Mouse (Mus musculus): ENCODE measurements around the gene Pik3r2. TPM values are rescaled to one million over a fixed set of nuclear protein-coding genes. Genes with fewer than 3 reads are reported as not detected.

Gene Pik3r2
- polyA plus RNA-seq, 1 experiment from 2014 or later, result 28.0 TPM

GRCm38 (mm10) chr8:70810962-70811680, 34.6 kb upstream of the Pik3r2 start:
- 71% methylated on average over 20 of the region's 20 CpGs for WGBS

GRCm38 (mm10) chr8:70808955-70809701, 32.6 kb upstream of the Pik3r2 start:
- peaks cover 32% of the 10 kb centered on the region for H3K27me3 ChIP-seq
- ATAC-seq (replicated peaks; ENCODE audit: insufficient number of reproducible peaks, insufficient read depth, low FRiP score, low read depth), result no peak
- H3K27ac ChIP-seq, result no peak overlapping the region
- 70% methylated on average over 8 of the region's 8 CpGs for WGBS
- no peaks in the 10 kb centered on the region for H3K9me3 ChIP-seq (replicated peaks)
- peaks cover 7% of the 10 kb centered on the region for H3K4me1 ChIP-seq (replicated peaks)
- no peaks in the 10 kb centered on the region for H3K36me3 ChIP-seq
- H3K4me2 ChIP-seq, result peak overlapping the region; percentile 3; the same call in 1 of the 2 replicates
- no peak overlapping the region for H3K4me3 ChIP-seq
- H3K9ac ChIP-seq, result no peak overlapping the region

More at GRCm38 (mm10) chr8:70810962-70811680, 34.6 kb upstream of the Pik3r2 start:
- no peak overlapping the region for H3K27ac ChIP-seq
- no peak overlapping the region for H3K4me3 ChIP-seq
- H3K4me2 ChIP-seq, result no peak overlapping the region
- H3K27me3 ChIP-seq, result peaks cover 35% of the 10 kb centered on the region
- ATAC-seq (replicated peaks; ENCODE audit: insufficient number of reproducible peaks, insufficient read depth, low FRiP score, low read depth), result no peak
- H3K9me3 ChIP-seq (replicated peaks), result no peaks in the 10 kb centered on the region
- no peak overlapping the region for H3K9ac ChIP-seq
- H3K4me1 ChIP-seq (replicated peaks), result no peaks in the 10 kb centered on the region
- H3K36me3 ChIP-seq, result no peaks in the 10 kb centered on the region

- Histone ChIP-seq H3K27ac (no peak within 1 kb of the TSS), H3K9me3 (replicated peaks) (no peaks in the 10 kb centered on the region), H3K4me1 (replicated peaks) (peaks cover 14% of the 10 kb centered on the region), H3K36me3 (no peaks in the 10 kb centered on the region), H3K27me3 (peaks cover 31% of the 10 kb centered on the region), H3K4me3 (no peak within 1 kb of the TSS), H3K9ac (no peak within 1 kb of the TSS), H3K4me2 (peak within 1 kb of the TSS; percentile 3; the same call in 1 of the 2 replicates)
- WGBS, result 69% methylated on average over 5 of the region's 5 CpGs
- no peak for ATAC-seq (replicated peaks; ENCODE audit: insufficient number of reproducible peaks, insufficient read depth, low FRiP score, low read depth)
Measured at GRCm38 (mm10) chr8:70808239-70808638, 31.7 kb upstream of the Pik3r2 start, which contains the start of gene Il12rb1. Il12rb1 (plus strand) TSS chr8:70808449.

- H3K4me2 ChIP-seq, result no peak overlapping the region
- H3K27me3 ChIP-seq, result peaks cover 32% of the 10 kb centered on the region
- 53% methylated on average over 1 of the region's 1 CpGs for WGBS
- no peak overlapping the region for H3K27ac ChIP-seq
- ATAC-seq (replicated peaks; ENCODE audit: insufficient number of reproducible peaks, insufficient read depth, low FRiP score, low read depth), result no peak
- no peaks in the 10 kb centered on the region for H3K36me3 ChIP-seq
- H3K4me1 ChIP-seq (replicated peaks), result peaks cover 14% of the 10 kb centered on the region
- no peaks in the 10 kb centered on the region for H3K9me3 ChIP-seq (replicated peaks)
- no peak overlapping the region for H3K9ac ChIP-seq
- H3K4me3 ChIP-seq, result no peak overlapping the region
Measured at GRCm38 (mm10) chr8:70807304-70807703, 30.8 kb upstream of the Pik3r2 start.

GRCm38 (mm10) chr8:70806541-70806940, 30.0 kb upstream of the Pik3r2 start:
- Histone ChIP-seq H3K27ac (no peak overlapping the region), H3K4me3 (no peak overlapping the region), H3K4me1 (replicated peaks) (peaks cover 14% of the 10 kb centered on the region), H3K36me3 (no peaks in the 10 kb centered on the region), H3K27me3 (peaks cover 39% of the 10 kb centered on the region), H3K9ac (no peak overlapping the region), H3K9me3 (replicated peaks) (no peaks in the 10 kb centered on the region), H3K4me2 (no peak overlapping the region)
- WGBS, result 69% methylated on average over 4 of the region's 4 CpGs
- no peak for ATAC-seq (replicated peaks; ENCODE audit: insufficient number of reproducible peaks, insufficient read depth, low FRiP score, low read depth)

DNA sequence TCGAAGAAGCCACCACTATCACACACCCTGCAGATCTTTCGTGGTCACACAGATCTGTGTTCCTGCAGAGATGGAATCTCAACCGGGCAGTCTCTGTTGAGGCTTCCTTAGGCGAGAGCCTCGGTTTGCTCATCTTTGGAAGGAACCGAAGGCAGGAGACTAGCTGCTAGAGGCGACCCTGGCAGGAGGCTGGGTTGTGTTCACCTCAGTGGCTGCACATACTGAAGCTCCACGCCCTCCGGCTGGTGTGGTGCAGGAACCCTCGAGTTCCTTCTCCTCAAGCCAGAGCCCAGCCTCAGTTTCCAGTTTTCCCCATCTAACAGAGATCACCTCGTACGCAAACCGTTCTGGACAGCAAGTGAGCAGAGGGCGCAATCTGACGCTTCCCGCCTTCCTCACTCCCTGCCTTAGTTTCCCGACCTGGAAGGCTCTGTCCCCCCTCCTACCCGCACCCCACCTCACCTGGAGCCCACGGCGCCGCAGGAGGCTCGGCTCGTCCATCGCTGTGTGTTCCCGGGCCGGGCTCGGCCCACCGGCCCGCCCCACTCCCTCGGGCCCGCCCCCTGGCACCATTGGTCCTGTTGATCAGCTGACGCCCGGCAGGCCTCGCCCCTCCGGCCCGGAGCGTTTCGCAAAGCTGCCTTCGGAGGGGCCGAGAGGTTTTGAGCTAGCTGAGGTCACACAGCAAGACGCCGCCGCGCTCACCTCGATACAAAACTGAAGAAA, 28.1 kb upstream of the Pik3r2 start, which contains the start of gene Mast3:
Gene Mast3, minus strand, starts transcription at position 574 of the 726 bp plus-strand sequence.
- H3K4me3 ChIP-seq, result peak within 1 kb of the TSS; percentile 63
- H3K9me3 ChIP-seq (replicated peaks), result no peaks in the 10 kb centered on the region
- WGBS, result under 1% methylated on average over 45 of the region's 45 CpGs
- peak; percentile 76 for ATAC-seq (replicated peaks; ENCODE audit: insufficient number of reproducible peaks, insufficient read depth, low FRiP score, low read depth)
- H3K36me3 ChIP-seq, result no peaks in the 10 kb centered on the region
- peaks cover 14% of the 10 kb centered on the region for H3K4me1 ChIP-seq (replicated peaks)
- peak within 1 kb of the TSS; percentile 43 for H3K9ac ChIP-seq
- peak within 1 kb of the TSS; percentile 98 for H3K4me2 ChIP-seq
- peaks cover 53% of the 10 kb centered on the region for H3K27me3 ChIP-seq
- H3K27ac ChIP-seq, result peak within 1 kb of the TSS; percentile 35; the same call in 1 of the 2 replicates

GRCm38 (mm10) chr8:70803761-70804480, 27.4 kb upstream of the Pik3r2 start:
- Histone ChIP-seq H3K27ac (peak overlapping the region; percentile 35; the same call in 1 of the 2 replicates), H3K36me3 (no peaks in the 10 kb centered on the region)

GRCm38 (mm10) chr8:70802786-70803510, 26.4 kb upstream of the Pik3r2 start:
- H3K9ac ChIP-seq, result no peak overlapping the region
- no peak overlapping the region for H3K27ac ChIP-seq
- peak overlapping the region; percentile 98; the same call in 1 of the 2 replicates for H3K4me2 ChIP-seq
- peaks cover 64% of the 10 kb centered on the region for H3K27me3 ChIP-seq
- no peaks in the 10 kb centered on the region for H3K36me3 ChIP-seq
- H3K4me1 ChIP-seq (replicated peaks), result peaks cover 18% of the 10 kb centered on the region
- H3K9me3 ChIP-seq (replicated peaks), result no peaks in the 10 kb centered on the region
- H3K4me3 ChIP-seq, result no peak overlapping the region
- no peak for ATAC-seq (replicated peaks; ENCODE audit: insufficient number of reproducible peaks, insufficient read depth, low FRiP score, low read depth)
- WGBS, result 60% methylated on average over 11 of the region's 11 CpGs

More at GRCm38 (mm10) chr8:70803761-70804480, 27.4 kb upstream of the Pik3r2 start:
- Histone ChIP-seq H3K9me3 (replicated peaks) (no peaks in the 10 kb centered on the region), H3K27me3 (peaks cover 59% of the 10 kb centered on the region), H3K4me2 (peak overlapping the region; percentile 98), H3K9ac (peak overlapping the region; percentile 43), H3K4me1 (replicated peaks) (peaks cover 14% of the 10 kb centered on the region), H3K4me3 (peak overlapping the region; percentile 63)
- 0 out of 2 replicates have a peak, but pooled peaks have one; percentile 23 for ATAC-seq (replicated peaks; ENCODE audit: insufficient number of reproducible peaks, insufficient read depth, low FRiP score, low read depth)
- 2% methylated on average over 46 of the region's 47 CpGs for WGBS

DNA sequence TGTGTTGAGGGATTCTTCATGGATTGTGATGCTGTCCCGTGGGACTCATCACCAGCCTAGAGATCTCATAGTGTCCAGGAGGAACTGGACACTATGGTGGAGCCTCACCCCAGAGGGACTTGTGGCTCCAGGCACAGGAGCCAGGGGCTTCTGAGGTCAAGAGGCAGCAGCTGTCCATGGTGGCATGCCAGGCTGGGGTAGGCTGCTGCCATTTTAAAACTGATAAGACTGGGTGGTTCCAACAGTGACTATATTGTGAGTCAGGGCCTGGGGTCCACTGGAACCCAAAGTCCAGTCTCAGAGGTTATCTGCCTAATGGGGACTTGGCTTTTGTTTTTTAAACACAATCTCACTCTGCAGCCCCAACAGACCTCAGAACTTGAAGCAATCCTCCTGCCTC, 25.3 kb upstream of the Pik3r2 start:
- H3K9me3 ChIP-seq (replicated peaks), result no peaks in the 10 kb centered on the region
- no peak overlapping the region for H3K9ac ChIP-seq
- peaks cover 25% of the 10 kb centered on the region for H3K4me1 ChIP-seq (replicated peaks)
- no peak overlapping the region for H3K4me3 ChIP-seq
- H3K4me2 ChIP-seq, result no peak overlapping the region
- WGBS, result 67% methylated on average over 1 of the region's 1 CpGs
- no peaks in the 10 kb centered on the region for H3K36me3 ChIP-seq
- peaks cover 69% of the 10 kb centered on the region for H3K27me3 ChIP-seq
- ATAC-seq (replicated peaks; ENCODE audit: insufficient number of reproducible peaks, insufficient read depth, low FRiP score, low read depth), result no peak
- no peak overlapping the region for H3K27ac ChIP-seq

- Histone ChIP-seq H3K36me3 (no peaks in the 10 kb centered on the region), H3K9me3 (replicated peaks) (no peaks in the 10 kb centered on the region), H3K4me3 (no peak overlapping the region), H3K9ac (no peak overlapping the region), H3K4me2 (no peak overlapping the region), H3K4me1 (replicated peaks) (peaks cover 30% of the 10 kb centered on the region), H3K27ac (no peak overlapping the region), H3K27me3 (peaks cover 75% of the 10 kb centered on the region)
- 18% methylated on average over 15 of the region's 15 CpGs for WGBS
- ATAC-seq (replicated peaks; ENCODE audit: insufficient number of reproducible peaks, insufficient read depth, low FRiP score, low read depth), result no peak
Measured at GRCm38 (mm10) chr8:70801156-70801555, 24.6 kb upstream of the Pik3r2 start.
